Comparison of ENCODE assay signal across 18 mouse cellular contexts in genomic region chr3:111385627-111386026, GRCm38 (mm10).
DNase-seq lines count a peak whose midpoint lies in the region; ATAC-seq and TF ChIP-seq lines count a peak whose summit lies in the region.
"Had no signal": no experiment of that assay in that cellular context is flagged by ENCODE, and none has a peak within 500 bp of the region (broad histone marks: within the 10 kb centered on the region; RNA-seq: fewer than 3 reads in every experiment).

No protein-coding gene starts in this region.

- H3K4me2 ChIP-seq in forebrain, embryonic 13.5 days, result no peak overlapping the region
- no peak overlapping the region for H3K4me2 ChIP-seq in forebrain, embryonic 16.5 days (ENCODE audit: low read length)
- no peak overlapping the region for H3K4me2 ChIP-seq in kidney, postnatal 0 days (ENCODE audit: low read length)
- H3K4me2 ChIP-seq in kidney, embryonic 14.5 days (replicated peaks; ENCODE audit: low read depth, low read length), result no peak overlapping the region
- no peak overlapping the region for H3K4me2 ChIP-seq in midbrain, embryonic 11.5 days
- no peak overlapping the region for H3K4me2 ChIP-seq in midbrain, embryonic 14.5 days (ENCODE audit: low read length)
- no peak overlapping the region for H3K4me2 ChIP-seq in forebrain, embryonic 14.5 days (ENCODE audit: low read length)
- H3K4me2 ChIP-seq: hindbrain, embryonic 15.5 days had no signal

- 96% methylated on average over 7 of the region's 7 CpGs for WGBS in forebrain, embryonic 13.5 days
- WGBS in forebrain, embryonic 16.5 days, result 98% methylated on average over 7 of the region's 7 CpGs
- 97% methylated on average over 7 of the region's 7 CpGs for WGBS in kidney, postnatal 0 days
- WGBS in kidney, embryonic 14.5 days, result 92% methylated on average over 7 of the region's 7 CpGs
- WGBS in midbrain, embryonic 11.5 days, result 91% methylated on average over 7 of the region's 7 CpGs
- 95% methylated on average over 7 of the region's 7 CpGs for WGBS in midbrain, embryonic 14.5 days
- WGBS in forebrain, embryonic 14.5 days, result 94% methylated on average over 7 of the region's 7 CpGs

- no peak overlapping the region for H3K27ac ChIP-seq in forebrain, embryonic 13.5 days
- no peak overlapping the region for H3K27ac ChIP-seq in forebrain, embryonic 16.5 days (ENCODE audit: low read length)
- H3K27ac ChIP-seq in kidney, postnatal 0 days, result no peak overlapping the region
- no peak overlapping the region for H3K27ac ChIP-seq in kidney, embryonic 14.5 days (ENCODE audit: low read depth, low read length)
- no peak overlapping the region for H3K27ac ChIP-seq in midbrain, embryonic 11.5 days (ENCODE audit: low read depth, low read length)
- no peak overlapping the region for H3K27ac ChIP-seq in midbrain, embryonic 14.5 days (replicated peaks; ENCODE audit: low read depth, low read length)
- no peak overlapping the region for H3K27ac ChIP-seq in forebrain, embryonic 14.5 days (ENCODE audit: low read depth, low read length)
- H3K27ac ChIP-seq: embryonic facial prominence, embryonic 10.5 days; hindbrain, embryonic 15.5 days had no signal

- no peaks in the 10 kb centered on the region for H3K36me3 ChIP-seq in forebrain, embryonic 13.5 days (ENCODE audit: poor library complexity, severe bottlenecking)
- H3K36me3 ChIP-seq in forebrain, embryonic 16.5 days (ENCODE audit: control insufficient read depth, insufficient read depth), result no peaks in the 10 kb centered on the region
- H3K36me3 ChIP-seq in kidney, postnatal 0 days (ENCODE audit: insufficient read depth, low read length), result no peaks in the 10 kb centered on the region
- H3K36me3 ChIP-seq in kidney, embryonic 14.5 days (ENCODE audit: control insufficient read depth, insufficient read depth, low read length), result no peaks in the 10 kb centered on the region
- H3K36me3 ChIP-seq in midbrain, embryonic 11.5 days (ENCODE audit: control insufficient read depth, insufficient read depth, low read length), result no peaks in the 10 kb centered on the region
- H3K36me3 ChIP-seq in midbrain, embryonic 14.5 days (ENCODE audit: control insufficient read depth, insufficient read depth, low read length), result no peaks in the 10 kb centered on the region
- no peaks in the 10 kb centered on the region for H3K36me3 ChIP-seq in forebrain, embryonic 14.5 days (ENCODE audit: control insufficient read depth, insufficient read depth, low read length)
- H3K36me3 ChIP-seq: embryonic facial prominence, embryonic 10.5 days; hindbrain, embryonic 15.5 days had no signal

- no peaks in the 10 kb centered on the region for H3K27me3 ChIP-seq in forebrain, embryonic 13.5 days
- no peaks in the 10 kb centered on the region for H3K27me3 ChIP-seq in forebrain, embryonic 16.5 days (replicated peaks; ENCODE audit: control insufficient read depth, insufficient read depth, low read length)
- H3K27me3 ChIP-seq in kidney, postnatal 0 days (ENCODE audit: insufficient read depth, low read length), result no peaks in the 10 kb centered on the region
- H3K27me3 ChIP-seq in kidney, embryonic 14.5 days (ENCODE audit: control insufficient read depth, insufficient read depth, low read length), result no peaks in the 10 kb centered on the region
- H3K27me3 ChIP-seq in midbrain, embryonic 11.5 days (ENCODE audit: control insufficient read depth, insufficient read depth, low read length), result no peaks in the 10 kb centered on the region
- no peaks in the 10 kb centered on the region for H3K27me3 ChIP-seq in midbrain, embryonic 14.5 days (ENCODE audit: control insufficient read depth, insufficient read depth, low read length)
- no peaks in the 10 kb centered on the region for H3K27me3 ChIP-seq in forebrain, embryonic 14.5 days (replicated peaks; ENCODE audit: control insufficient read depth, insufficient read depth, low read length)
- H3K27me3 ChIP-seq: CH12.LX; hindbrain, embryonic 15.5 days had no signal

- H3K4me3 ChIP-seq in forebrain, embryonic 13.5 days, result no peak overlapping the region
- no peak overlapping the region for H3K4me3 ChIP-seq in forebrain, embryonic 16.5 days (replicated peaks; ENCODE audit: low read length)
- H3K4me3 ChIP-seq in kidney, postnatal 0 days (replicated peaks; ENCODE audit: low read depth, low read length), result no peak overlapping the region
- H3K4me3 ChIP-seq in kidney, embryonic 14.5 days (ENCODE audit: low read length), result no peak overlapping the region
- no peak overlapping the region for H3K4me3 ChIP-seq in midbrain, embryonic 11.5 days (ENCODE audit: low read depth, low read length)
- H3K4me3 ChIP-seq in midbrain, embryonic 14.5 days (replicated peaks; ENCODE audit: low read depth, low read length), result no peak overlapping the region
- no peak overlapping the region for H3K4me3 ChIP-seq in forebrain, embryonic 14.5 days (ENCODE audit: low read depth, low read length)
- H3K4me3 ChIP-seq: embryonic facial prominence, embryonic 10.5 days; hindbrain, embryonic 15.5 days had no signal

- TF ChIP-seq CTCF in kidney, postnatal 0 days (IDR thresholded peaks at IDR 0.05; ENCODE audit: low read depth), result no peak

- DNase-seq in kidney, postnatal 0 days (ENCODE audit: low spot score), result no peak
- no peak for DNase-seq in midbrain, embryonic 11.5 days (ENCODE audit: low spot score, missing footprints)
- no peak for DNase-seq in midbrain, embryonic 14.5 days
- DNase-seq in forebrain, embryonic 14.5 days (ENCODE audit: low spot score), result no peak
- DNase-seq in thymus, postnatal 10 days (ENCODE audit: low spot score in 2 of 2), result no peak
- DNase-seq: adrenal gland, adult 8-10 months; adrenal gland, postnatal 36 days; gastrocnemius, postnatal 14 days; heart, postnatal 10 days; heart, postnatal 4 days had no signal

- peak; percentile 53; the same call in 1 of the 2 replicates for ATAC-seq in forebrain, embryonic 13.5 days
- ATAC-seq in forebrain, embryonic 16.5 days, result no peak; the same call in 1 of the 2 replicates
- 0 out of 2 replicates have a peak, but pooled peaks have one; percentile 25 for ATAC-seq in kidney, postnatal 0 days (replicated peaks; ENCODE audit: low FRiP score, low read depth)
- no peak for ATAC-seq in kidney, embryonic 14.5 days (ENCODE audit: low FRiP score, low TSS enrichment)
- ATAC-seq in midbrain, embryonic 11.5 days (ENCODE audit: low FRiP score), result peak; percentile 54; the same call in 1 of the 2 replicates
- ATAC-seq in midbrain, embryonic 14.5 days (ENCODE audit: low FRiP score, low TSS enrichment), result no peak
- 0 out of 2 replicates have a peak, but pooled peaks have one; percentile 29 for ATAC-seq in forebrain, embryonic 14.5 days
- ATAC-seq: inflammation-experienced regulatory T-cells, adult 6 months; intestine, postnatal 0 days had no signal

- H3K9me3 ChIP-seq in forebrain, embryonic 13.5 days (replicated peaks), result no peaks in the 10 kb centered on the region
- H3K9me3 ChIP-seq in forebrain, embryonic 16.5 days (ENCODE audit: control insufficient read depth, low read length), result no peaks in the 10 kb centered on the region
- no peaks in the 10 kb centered on the region for H3K9me3 ChIP-seq in kidney, postnatal 0 days (replicated peaks; ENCODE audit: low read length)
- no peaks in the 10 kb centered on the region for H3K9me3 ChIP-seq in kidney, embryonic 14.5 days (ENCODE audit: control insufficient read depth, low read length)
- no peaks in the 10 kb centered on the region for H3K9me3 ChIP-seq in midbrain, embryonic 11.5 days (ENCODE audit: control insufficient read depth, low read length)
- no peaks in the 10 kb centered on the region for H3K9me3 ChIP-seq in midbrain, embryonic 14.5 days (ENCODE audit: control insufficient read depth, low read length)
- no peaks in the 10 kb centered on the region for H3K9me3 ChIP-seq in forebrain, embryonic 14.5 days (replicated peaks; ENCODE audit: control insufficient read depth, low read length)
- H3K9me3 ChIP-seq: embryonic facial prominence, embryonic 10.5 days; hindbrain, embryonic 15.5 days had no signal

- no peaks in the 10 kb centered on the region for H3K4me1 ChIP-seq in forebrain, embryonic 13.5 days
- no peaks in the 10 kb centered on the region for H3K4me1 ChIP-seq in forebrain, embryonic 16.5 days (replicated peaks; ENCODE audit: control insufficient read depth, insufficient read depth, low read length)
- H3K4me1 ChIP-seq in kidney, postnatal 0 days (replicated peaks; ENCODE audit: insufficient read depth, low read length), result no peaks in the 10 kb centered on the region
- H3K4me1 ChIP-seq in kidney, embryonic 14.5 days (ENCODE audit: control insufficient read depth, insufficient read depth, low read length), result no peaks in the 10 kb centered on the region
- no peaks in the 10 kb centered on the region for H3K4me1 ChIP-seq in midbrain, embryonic 11.5 days (ENCODE audit: control insufficient read depth, insufficient read depth, low read length)
- no peaks in the 10 kb centered on the region for H3K4me1 ChIP-seq in midbrain, embryonic 14.5 days (ENCODE audit: control insufficient read depth, insufficient read depth, low read length)
- no peaks in the 10 kb centered on the region for H3K4me1 ChIP-seq in forebrain, embryonic 14.5 days (ENCODE audit: control insufficient read depth, insufficient read depth, low read length)
- H3K4me1 ChIP-seq: embryonic facial prominence, embryonic 10.5 days; hindbrain, embryonic 15.5 days had no signal

- no peak overlapping the region for H3K9ac ChIP-seq in forebrain, embryonic 13.5 days
- H3K9ac ChIP-seq in forebrain, embryonic 16.5 days (replicated peaks; ENCODE audit: low read depth, low read length), result no peak overlapping the region
- H3K9ac ChIP-seq in kidney, postnatal 0 days (ENCODE audit: low read depth, low read length), result no peak overlapping the region
- H3K9ac ChIP-seq in kidney, embryonic 14.5 days (ENCODE audit: low read depth, low read length), result no peak overlapping the region
- H3K9ac ChIP-seq in midbrain, embryonic 11.5 days (ENCODE audit: low read length), result no peak overlapping the region
- H3K9ac ChIP-seq in midbrain, embryonic 14.5 days (replicated peaks; ENCODE audit: low read length), result no peak overlapping the region
- H3K9ac ChIP-seq in forebrain, embryonic 14.5 days (ENCODE audit: low read length), result no peak overlapping the region
- H3K9ac ChIP-seq: hindbrain, embryonic 15.5 days had no signal

Comparison
In these comparisons a context has a peak if more than half of its experiments do, and no peak if none do; other contexts are left out.
1. ATAC-seq: peak in forebrain, embryonic 13.5 days (single experiment), kidney, postnatal 0 days (single experiment), midbrain, embryonic 11.5 days (single experiment) and forebrain, embryonic 14.5 days (single experiment); none in forebrain, embryonic 16.5 days (single experiment), kidney, embryonic 14.5 days (single experiment) and midbrain, embryonic 14.5 days (single experiment).